Mouse (Mus musculus): ENCODE results near the gene Naa30. TPM values are rescaled to one million over a fixed set of nuclear protein-coding genes. Genes with fewer than 3 reads are reported as not detected.

The Naa30 gene
- polyA plus RNA-seq (2012; rRNA removed) = 5.9 and 6.1 TPM in 2 replicates

GRCm38 (mm10) chr14:49171867-49172581 lies at the start of gene Naa30:
Gene Naa30, plus strand, starts transcription at chr14:49172226.

Other genes with a start within 250 kb of the Naa30 start
- gene Ap5m1, start 106.1 kb upstream of the Naa30 start, polyA plus RNA-seq (2012; rRNA removed) = 6.7 and 7.7 TPM in 2 replicates
- 7.7 and 8.1 TPM in 2 replicates for gene Exoc5, start 105.6 kb upstream of the Naa30 start, polyA plus RNA-seq (2012; rRNA removed)
- 0.97 and 1.1 TPM in 2 replicates for gene ccdc198, start 73.2 kb downstream of the Naa30 start, polyA plus RNA-seq (2012; rRNA removed)

Data from liver, embryonic 18 days (tissue).